Mouse (Mus musculus): ENCODE data around the gene Necab3. TPM values are rescaled to one million over a fixed set of nuclear protein-coding genes. Genes with fewer than 3 reads are reported as not detected.

Gene Necab3
- polyA plus RNA-seq, 1 experiment from 2014 or later = 1.4 TPM

DNA sequence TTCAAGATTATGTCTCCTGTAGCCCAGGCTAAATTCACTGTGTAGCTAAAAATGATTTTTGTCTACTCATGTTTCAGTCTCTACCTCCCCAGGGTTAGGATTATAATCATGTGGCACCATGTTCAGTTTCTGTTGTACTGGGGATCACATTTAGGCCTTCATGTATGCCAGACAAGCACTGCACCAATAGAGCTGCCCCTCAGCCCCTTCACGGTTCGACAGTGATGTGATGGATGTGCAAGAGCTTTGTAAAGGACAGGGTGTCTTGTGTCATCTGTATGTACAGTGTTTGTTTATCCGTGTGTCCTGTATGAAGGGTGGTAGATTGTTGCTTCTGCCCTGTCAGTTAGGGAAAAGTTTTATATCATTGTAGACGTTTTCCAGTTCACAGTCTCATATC, 50.2 kb downstream of the Necab3 start:
- Histone ChIP-seq H3K36me3 (peaks cover 85% of the 10 kb centered on the region), H3K4me1 (peaks cover 10% of the 10 kb centered on the region), H3K9ac (no peak overlapping the region), H3K4me2 (no peak overlapping the region), H3K27ac (replicated peaks) (no peak overlapping the region), H3K27me3 (replicated peaks) (no peaks in the 10 kb centered on the region), H3K9me3 (no peaks in the 10 kb centered on the region), H3K4me3 (no peak overlapping the region)
- 84% methylated on average over 4 of the region's 4 CpGs for WGBS
- no peak for ATAC-seq (ENCODE audit: extremely low read depth, insufficient number of reproducible peaks, low FRiP score, low TSS enrichment)

- no peak overlapping the region for H3K4me2 ChIP-seq
- H3K4me3 ChIP-seq = no peak overlapping the region
- ATAC-seq (ENCODE audit: extremely low read depth, insufficient number of reproducible peaks, low FRiP score, low TSS enrichment) = no peak
- peaks cover 10% of the 10 kb centered on the region for H3K4me1 ChIP-seq
- no peaks in the 10 kb centered on the region for H3K27me3 ChIP-seq (replicated peaks)
- H3K36me3 ChIP-seq = peaks cover 87% of the 10 kb centered on the region
- WGBS = 63% methylated on average over 9 of the region's 9 CpGs
- H3K27ac ChIP-seq (replicated peaks) = peak overlapping the region; percentile 3; the same call in 1 of the 2 replicates
- no peaks in the 10 kb centered on the region for H3K9me3 ChIP-seq
- no peak overlapping the region for H3K9ac ChIP-seq
Measured at GRCm38 (mm10) chr2:154507566-154508283, 51.0 kb downstream of the Necab3 start.

DNA sequence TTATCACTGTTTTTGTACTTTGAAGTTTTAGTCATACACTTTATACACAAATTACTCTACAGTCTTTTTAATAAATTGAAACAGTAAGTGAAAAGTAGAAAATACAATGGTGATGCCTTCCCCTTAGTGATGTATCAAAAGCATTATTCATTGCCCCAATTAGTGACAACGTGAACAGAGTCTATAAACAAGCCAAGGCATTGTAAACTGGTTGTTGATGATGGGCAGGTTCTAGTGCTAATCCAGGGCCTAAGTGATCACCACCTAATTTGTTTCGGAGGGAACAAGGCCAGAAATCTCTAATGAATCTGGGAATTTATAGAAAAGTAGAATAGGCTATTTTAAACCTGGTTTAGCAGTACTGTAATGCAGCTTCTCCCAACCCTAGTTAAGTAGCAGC, 51.6 kb downstream of the Necab3 start:
- ATAC-seq (ENCODE audit: extremely low read depth, insufficient number of reproducible peaks, low FRiP score, low TSS enrichment) = no peak
- Histone ChIP-seq H3K9ac (no peak overlapping the region), H3K9me3 (no peaks in the 10 kb centered on the region), H3K4me1 (peaks cover 10% of the 10 kb centered on the region), H3K27ac (replicated peaks) (no peak overlapping the region), H3K4me3 (no peak overlapping the region), H3K36me3 (peaks cover 81% of the 10 kb centered on the region), H3K4me2 (no peak overlapping the region), H3K27me3 (replicated peaks) (no peaks in the 10 kb centered on the region)
- WGBS = 84% methylated on average over 2 of the region's 2 CpGs

GRCm38 (mm10) chr2:154500758-154501157, 57.9 kb downstream of the Necab3 start:
- no peak overlapping the region for H3K4me2 ChIP-seq
- no peak overlapping the region for H3K9ac ChIP-seq
- H3K27ac ChIP-seq (replicated peaks) = no peak overlapping the region
- no peaks in the 10 kb centered on the region for H3K27me3 ChIP-seq (replicated peaks)
- peaks cover 10% of the 10 kb centered on the region for H3K4me1 ChIP-seq
- H3K9me3 ChIP-seq = no peaks in the 10 kb centered on the region
- no peak overlapping the region for H3K4me3 ChIP-seq
- 89% methylated on average over 3 of the region's 3 CpGs for WGBS
- peaks cover 49% of the 10 kb centered on the region for H3K36me3 ChIP-seq
- ATAC-seq (ENCODE audit: extremely low read depth, insufficient number of reproducible peaks, low FRiP score, low TSS enrichment) = no peak

DNA sequence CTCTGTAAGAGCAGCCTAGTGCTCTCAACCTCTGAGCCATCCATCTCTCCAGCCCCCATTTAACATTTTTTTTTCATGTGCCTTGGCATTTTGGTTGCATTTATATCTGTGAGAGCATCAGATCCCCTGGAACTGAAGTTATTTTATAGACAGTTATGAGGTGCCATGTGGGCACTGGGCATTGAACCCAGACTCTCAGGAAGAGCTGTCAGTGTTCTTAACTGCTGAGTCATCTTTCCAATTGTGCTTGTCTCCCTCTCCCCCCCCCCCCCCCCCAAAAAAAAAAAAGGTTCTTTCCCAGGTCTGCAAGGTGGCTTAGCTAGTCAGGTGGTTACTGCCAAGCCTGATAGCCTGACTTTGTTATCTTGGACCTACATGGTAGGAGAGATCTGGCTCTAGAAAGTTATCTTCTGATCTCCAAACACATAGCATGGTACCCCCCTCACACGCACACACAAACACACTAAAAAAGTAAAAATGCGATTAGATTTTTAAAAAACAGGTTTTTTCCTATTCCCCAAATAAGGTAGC, 58.9 kb downstream of the Necab3 start:
- Histone ChIP-seq H3K9ac (no peak overlapping the region), H3K4me1 (peaks cover 10% of the 10 kb centered on the region), H3K4me2 (no peak overlapping the region), H3K4me3 (no peak overlapping the region), H3K27ac (replicated peaks) (no peak overlapping the region), H3K36me3 (peaks cover 49% of the 10 kb centered on the region), H3K27me3 (replicated peaks) (no peaks in the 10 kb centered on the region), H3K9me3 (no peaks in the 10 kb centered on the region)
- no peak for ATAC-seq (ENCODE audit: extremely low read depth, insufficient number of reproducible peaks, low FRiP score, low TSS enrichment)
- 89% methylated on average over 2 of the region's 2 CpGs for WGBS

DNA sequence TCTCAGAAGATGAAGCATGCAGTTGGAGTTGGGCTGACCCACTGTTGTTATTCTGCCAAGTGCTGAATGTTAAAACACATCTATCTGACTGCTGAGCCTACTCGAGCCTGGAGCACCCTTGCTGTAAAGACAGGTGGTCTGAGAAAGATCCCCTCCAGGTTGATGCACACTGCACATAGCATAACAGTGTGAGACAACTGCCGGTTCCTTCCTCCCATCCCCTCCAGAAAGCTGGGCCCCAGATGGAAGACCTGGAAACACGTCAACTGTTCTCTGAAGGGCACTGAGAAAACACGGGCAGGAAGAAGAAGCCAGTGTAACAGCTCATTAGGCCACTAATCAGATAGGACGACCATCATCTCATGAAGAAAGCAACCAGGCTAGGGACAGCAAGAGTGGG, 60.1 kb downstream of the Necab3 start:
- no peaks in the 10 kb centered on the region for H3K9me3 ChIP-seq
- ATAC-seq (ENCODE audit: extremely low read depth, insufficient number of reproducible peaks, low FRiP score, low TSS enrichment) = no peak
- H3K4me2 ChIP-seq = no peak overlapping the region
- no peak overlapping the region for H3K9ac ChIP-seq
- H3K27ac ChIP-seq (replicated peaks) = no peak overlapping the region; the same call in 1 of the 2 replicates
- 35% methylated on average over 5 of the region's 5 CpGs for WGBS
- no peaks in the 10 kb centered on the region for H3K27me3 ChIP-seq (replicated peaks)
- peaks cover 10% of the 10 kb centered on the region for H3K4me1 ChIP-seq
- no peak overlapping the region for H3K4me3 ChIP-seq
- peaks cover 39% of the 10 kb centered on the region for H3K36me3 ChIP-seq

- H3K9ac ChIP-seq = no peak overlapping the region
- H3K9me3 ChIP-seq = no peaks in the 10 kb centered on the region
- no peak overlapping the region for H3K4me3 ChIP-seq
- no peaks in the 10 kb centered on the region for H3K27me3 ChIP-seq (replicated peaks)
- WGBS = 89% methylated on average over 4 of the region's 4 CpGs
- H3K36me3 ChIP-seq = peaks cover 14% of the 10 kb centered on the region
- ATAC-seq (ENCODE audit: extremely low read depth, insufficient number of reproducible peaks, low FRiP score, low TSS enrichment) = no peak
- H3K4me1 ChIP-seq = peaks cover 24% of the 10 kb centered on the region
- H3K4me2 ChIP-seq = no peak overlapping the region
- no peak overlapping the region for H3K27ac ChIP-seq (replicated peaks)
Measured at GRCm38 (mm10) chr2:154495021-154495420, 63.7 kb downstream of the Necab3 start.

Other genes starting within 250 kb of the Necab3 start
- 13.2 and 15.7 TPM in 2 replicates for gene Cdk5rap1, start 185.9 kb downstream of the Necab3 start, polyA plus RNA-seq (2015; fragmentation: Nextera tagmentation; extraction: Ambion mirVana)
- gene Snta1, start 150.8 kb downstream of the Necab3 start, polyA plus RNA-seq (2015; fragmentation: Nextera tagmentation; extraction: Ambion mirVana) = 38.0 and 41.5 TPM in 2 replicates
- 28.3 and 29.2 TPM in 2 replicates for gene Cbfa2t2, start 122.4 kb downstream of the Necab3 start, polyA plus RNA-seq (2015; fragmentation: Nextera tagmentation; extraction: Ambion mirVana)
- gene 1700003F12Rik, start 11.8 kb downstream of the Necab3 start, polyA plus RNA-seq (2015; fragmentation: Nextera tagmentation; extraction: Ambion mirVana) = 0.29 TPM in 1 of 2 replicates, not detected in the other
- 0.09 TPM in 2 replicates for gene Actl10, start 7.1 kb downstream of the Necab3 start, polyA plus RNA-seq (2015; fragmentation: Nextera tagmentation; extraction: Ambion mirVana)
- gene E2f1, start 11.0 kb upstream of the Necab3 start, polyA plus RNA-seq (2015; fragmentation: Nextera tagmentation; extraction: Ambion mirVana) = 15.5 and 17.8 TPM in 2 replicates
- 24.4 and 25.2 TPM in 2 replicates for gene Pxmp4, start 44.8 kb upstream of the Necab3 start, polyA plus RNA-seq (2015; fragmentation: Nextera tagmentation; extraction: Ambion mirVana)
- gene Zfp341, start 54.4 kb upstream of the Necab3 start, polyA plus RNA-seq (2015; fragmentation: Nextera tagmentation; extraction: Ambion mirVana) = 0.68 and 0.74 TPM in 2 replicates
- not detected in 2 replicates for gene 4930519P11Rik, start 54.5 kb upstream of the Necab3 start, polyA plus RNA-seq (2015; fragmentation: Nextera tagmentation; extraction: Ambion mirVana)
- 22.3 and 22.8 TPM in 2 replicates for gene Chmp4b, start 92.8 kb upstream of the Necab3 start, polyA plus RNA-seq (2015; fragmentation: Nextera tagmentation; extraction: Ambion mirVana)
- not detected in 2 replicates for gene Gm14214, start 211.1 kb upstream of the Necab3 start, polyA plus RNA-seq (2015; fragmentation: Nextera tagmentation; extraction: Ambion mirVana)
- gene Raly, start 232.2 kb upstream of the Necab3 start, polyA plus RNA-seq (2015; fragmentation: Nextera tagmentation; extraction: Ambion mirVana) = 27.8 and 32.4 TPM in 2 replicates
- 0.32 TPM in 1 of 2 replicates, not detected in the other for gene a, start 232.5 kb upstream of the Necab3 start, polyA plus RNA-seq (2015; fragmentation: Nextera tagmentation; extraction: Ambion mirVana)